In the genomic region with DNA sequence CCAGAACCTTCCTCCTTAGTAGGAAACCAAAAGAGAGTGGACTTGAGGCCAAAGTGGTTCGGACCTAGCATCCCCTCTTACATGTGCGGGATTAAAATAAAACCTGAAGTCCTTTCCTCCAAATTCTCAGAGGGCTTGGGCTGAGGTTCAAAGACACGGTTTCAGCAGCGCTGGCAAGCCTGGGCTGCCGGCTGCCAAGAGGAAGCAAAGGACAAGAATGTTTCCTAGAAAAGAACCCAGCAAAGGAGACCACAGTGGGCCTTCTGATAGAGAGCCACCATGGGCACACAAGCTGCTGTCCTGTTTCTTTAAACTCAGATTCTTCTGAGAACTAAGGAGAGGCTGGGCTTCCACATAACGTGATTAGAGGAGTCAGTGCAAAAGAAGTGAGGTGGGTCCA, we compare ENCODE assay signal across 13 mouse cellular contexts. TPM values are rescaled to one million over a fixed set of nuclear protein-coding genes. Genes with fewer than 3 reads are reported as not detected.
A peak's percentile ranks its signal among the peaks of the same experiment; 100 is the strongest.
DNase-seq lines count a peak whose midpoint lies in the region; TF ChIP-seq lines count a peak whose summit lies in the region.
"Had no signal": no experiment of that assay in that cellular context is flagged by ENCODE, and none has a peak within 500 bp of the region (broad histone marks: within the 10 kb centered on the region; RNA-seq: fewer than 3 reads in every experiment).

No protein-coding gene starts in this region.

- TF ChIP-seq EP300 in heart, adult 2 months (IDR thresholded peaks at IDR 0.05; ENCODE audit: insufficient read depth, low read depth, low read length): no peak
- no peak for TF ChIP-seq EP300 in ES-Bruce4 (IDR thresholded peaks at IDR 0.05; ENCODE audit: insufficient read depth, low read depth, low read length)

- WGBS in heart, adult 2 months: 10% methylated on average over 6 of the region's 6 CpGs

- peak overlapping the region; percentile 31 for H3K27ac ChIP-seq in heart, adult 2 months
- peak overlapping the region; percentile 15 for H3K27ac ChIP-seq in ES-Bruce4 (ENCODE audit: insufficient read depth, low read length)
- H3K27ac ChIP-seq: forebrain, embryonic 15.5 days; limb, embryonic 12.5 days had no signal

- peaks cover 6% of the 10 kb centered on the region for H3K4me1 ChIP-seq in heart, adult 2 months (ENCODE audit: control insufficient read depth, insufficient read depth, low read length)
- H3K4me1 ChIP-seq in ES-Bruce4 (ENCODE audit: control insufficient read depth, insufficient read depth, low read length): peaks cover 1% of the 10 kb centered on the region
- H3K4me1 ChIP-seq: forebrain, embryonic 15.5 days; limb, embryonic 12.5 days had no signal

- no peak overlapping the region for H3K4me3 ChIP-seq in heart, adult 2 months
- H3K4me3 ChIP-seq in ES-Bruce4 (ENCODE audit: low read depth, low read length): no peak overlapping the region
- H3K4me3 ChIP-seq: forebrain, embryonic 15.5 days; limb, embryonic 12.5 days had no signal

- no peak for TF ChIP-seq CTCF in heart, adult 2 months (IDR thresholded peaks at IDR 0.05)
- TF ChIP-seq CTCF in ES-Bruce4 (IDR thresholded peaks at IDR 0.05; ENCODE audit: low read depth, low read length): no peak

- intact Hi-C loops in heart, adult 2 months (cut with DNase I): no loop called here
- intact Hi-C loops in heart, postnatal 36 days (cut with DNase I): no loop called here

- DNase-seq in heart, adult 2 months: peak in 1 of 2 experiments; percentile 20
- DNase-seq in heart, adult 9 months (ENCODE audit: low spot score in 2 of 2): no peak
- peak; percentile 37 for DNase-seq in kidney, adult 18-20 months
- DNase-seq in kidney, postnatal 10 days: no peak
- peak; percentile 9 to 10 for DNase-seq in heart, postnatal 36 days
- no peak for DNase-seq in natural killer cell, adult 2 months (ENCODE audit: low spot score in 2 of 2)
- DNase-seq: cerebellum, adult 2 months; lung, adult 18-20 months; lung, postnatal 4 days; right cerebral cortex, postnatal 14 days had no signal

- peaks cover 5% of the 10 kb centered on the region for H3K36me3 ChIP-seq in heart, adult 2 months (ENCODE audit: control insufficient read depth, insufficient read depth, low read length)
- H3K36me3 ChIP-seq in ES-Bruce4 (ENCODE audit: control insufficient read depth, insufficient read depth, low read length, poor library complexity, severe bottlenecking): peaks cover 4% of the 10 kb centered on the region; the same call in 1 of the 2 replicates
- H3K36me3 ChIP-seq: forebrain, embryonic 15.5 days had no signal

- no peak for TF ChIP-seq POLR2A in heart, adult 2 months (IDR thresholded peaks at IDR 0.05; ENCODE audit: insufficient read depth, low read depth, low read length)
- TF ChIP-seq POLR2A in ES-Bruce4 (IDR thresholded peaks at IDR 0.05; ENCODE audit: insufficient read depth, low read length): no peak

- no peaks in the 10 kb centered on the region for H3K27me3 ChIP-seq in heart, adult 2 months (ENCODE audit: control insufficient read depth, insufficient read depth, low read length)
- no peaks in the 10 kb centered on the region for H3K27me3 ChIP-seq in ES-Bruce4 (ENCODE audit: control insufficient read depth, insufficient read depth, low read length, poor library complexity, severe bottlenecking)
- H3K27me3 ChIP-seq: forebrain, embryonic 15.5 days; limb, embryonic 12.5 days had no signal

- H3K79me2 ChIP-seq in heart, adult 2 months (replicated peaks; ENCODE audit: control insufficient read depth, insufficient read depth, low read length): no peaks in the 10 kb centered on the region

- no peaks in the 10 kb centered on the region for H3K9me3 ChIP-seq in ES-Bruce4 (replicated peaks; ENCODE audit: control insufficient read depth, insufficient read depth, low read length, poor library complexity, severe bottlenecking)
- H3K9me3 ChIP-seq: forebrain, embryonic 15.5 days; limb, embryonic 12.5 days had no signal

- no peak overlapping the region for H3K9ac ChIP-seq in heart, adult 2 months (ENCODE audit: low read depth, low read length)
- peak overlapping the region; percentile 18; the same call in 1 of the 2 replicates for H3K9ac ChIP-seq in ES-Bruce4 (ENCODE audit: low read depth, poor library complexity, severe bottlenecking)
- H3K9ac ChIP-seq: forebrain, embryonic 15.5 days; limb, embryonic 12.5 days had no signal

RNA-seq across cellular contexts. Expression of gene Ncor1, which starts 20.6 kb away (rescaled TPM):
- total RNA-seq in heart, adult 2 months (2021): 100 to 1,000 TPM; 124 to 133 TPM
- polyA plus RNA-seq in heart, adult 2 months (2012; rRNA removed): 79.1 and 102 TPM in 2 replicates
- 281 and 327 TPM in 2 replicates for polyA plus RNA-seq in ES-Bruce4 (2011; ENCODE audit: insufficient read depth, insufficient read length, low read depth, missing spikeins)
- 100 to 1,000 TPM; 119 to 134 TPM for total RNA-seq in heart, postnatal 36 days (2021)

RNA-seq across cellular contexts. Expression of gene Pigl, which starts 20.7 kb away (rescaled TPM):
- total RNA-seq in heart, adult 2 months (2021): 1 to 10 TPM; 3.1 to 3.5 TPM
- polyA plus RNA-seq in heart, adult 2 months (2012; rRNA removed): 3.5 and 4.8 TPM in 2 replicates
- 12.7 and 14.1 TPM in 2 replicates for polyA plus RNA-seq in ES-Bruce4 (2011; ENCODE audit: insufficient read depth, insufficient read length, low read depth, missing spikeins)
- total RNA-seq in heart, postnatal 36 days (2021): 1 to 10 TPM; 2.9 to 3.3 TPM

Comparison
In these comparisons a context has a peak if more than half of its experiments do, and no peak if none do; other contexts are left out.
1. DNase-seq: peak in kidney, adult 18-20 months (single experiment) and heart, postnatal 36 days (2 of 2); none in heart, adult 9 months (0 of 2), kidney, postnatal 10 days (single experiment) and natural killer cell, adult 2 months (0 of 2).